Mouse (Mus musculus) activated CD4-positive, CD25-positive, alpha-beta regulatory T cell (primary cell): ENCODE measurements around the gene Olfr926. TPM values are rescaled to one million over a fixed set of nuclear protein-coding genes. Genes with fewer than 3 reads are reported as not detected.

Source experiments
- polyA plus RNA-seq, 2 experiments: library from polyadenylated mRNA; unstranded; fragments of 100-300 nt; shearing (Covaris generic); gene quantifications; one replicate each; pipeline ENCODE4 v1.2.1; 2017

Gene Olfr926
- polyA plus RNA-seq: not detected

GRCm38 (mm10) chr9:38876826-38877225, at the start of gene Olfr926:
Gene Olfr926 (plus strand): TSS chr9:38877126.

GRCm38 (mm10) chr9:38844149-38844548, 32.8 kb upstream of the Olfr926 start, which contains the start of gene Olfr924:
Gene Olfr924 (plus strand): TSS chr9:38844449.

GRCm38 (mm10) chr9:38854760-38855159, 22.2 kb upstream of the Olfr926 start, which contains the start of gene Olfr26:
Gene Olfr26 (plus strand): TSS chr9:38855060.

Other genes starting within 250 kb of the Olfr926 start
- gene Olfr916, start 217.3 kb upstream of the Olfr926 start, polyA plus RNA-seq: under 1 TPM; 0.10 to 0.44 TPM
- gene Olfr917, start 211.3 kb upstream of the Olfr926 start, polyA plus RNA-seq: not detected
- gene Olfr918, start 202.5 kb upstream of the Olfr926 start, polyA plus RNA-seq: not detected
- gene Olfr919, start 173.5 kb upstream of the Olfr926 start, polyA plus RNA-seq: not detected
- 10 to 100 TPM; 23.5 to 31.6 TPM for gene Vwa5a, start 158.9 kb upstream of the Olfr926 start, polyA plus RNA-seq
- gene Olfr920, start 124.8 kb upstream of the Olfr926 start, polyA plus RNA-seq: under 1 TPM in 1 of 2 experiments, not detected in 1; 0.10 TPM
- under 1 TPM; 0.06 to 0.09 TPM for gene Olfr921, start 104.1 kb upstream of the Olfr926 start, polyA plus RNA-seq
- not detected for gene Olfr922, start 62.5 kb upstream of the Olfr926 start, polyA plus RNA-seq
- gene Olfr923, start 50.6 kb upstream of the Olfr926 start, polyA plus RNA-seq: under 1 TPM in 1 of 2 experiments, not detected in 1; 0.10 TPM
- under 1 TPM in 1 of 2 experiments, not detected in 1; 0.15 TPM for gene Olfr924, start 32.7 kb upstream of the Olfr926 start, polyA plus RNA-seq
- not detected for gene Olfr26, start 22.1 kb upstream of the Olfr926 start, polyA plus RNA-seq
- not detected for gene Olfr930, start 52.7 kb downstream of the Olfr926 start, polyA plus RNA-seq
- under 1 TPM in 1 of 2 experiments, not detected in 1; 0.05 TPM for gene Olfr933, start 95.2 kb downstream of the Olfr926 start, polyA plus RNA-seq
- gene Olfr934, start 111.2 kb downstream of the Olfr926 start, polyA plus RNA-seq: not detected
- gene Olfr935, start 122.6 kb downstream of the Olfr926 start, polyA plus RNA-seq: not detected
- gene Olfr146, start 146.3 kb downstream of the Olfr926 start, polyA plus RNA-seq: under 1 TPM in 1 of 2 experiments, not detected in 1; 0.31 TPM
- not detected for gene Olfr937, start 187.8 kb downstream of the Olfr926 start, polyA plus RNA-seq
- gene Olfr938, start 201.8 kb downstream of the Olfr926 start, polyA plus RNA-seq: not detected